Mouse (Mus musculus) forebrain, embryonic 15.5 days (tissue): ENCODE measurements around the gene Hcn3. TPM values are rescaled to one million over a fixed set of nuclear protein-coding genes. Genes with fewer than 3 reads are reported as not detected.
A peak's percentile ranks its signal among the peaks of the same experiment; 100 is the strongest.

Source experiments
- ATAC-seq: fragments of 200-750 bp; cut with Nextera tagmentation; replicated peaks from 2 replicates; pipeline ENCODE4 v1.8.0; 2017; ENCODE audit warnings: mild to moderate bottlenecking, moderate TSS enrichment, moderate library complexity
- H3K27ac ChIP-seq: fragments of 300-500 bp; sonication (generic); replicated peaks from 2 replicates; pipeline ENCODE4 v1.5.1; 2015; ENCODE audit warnings: mild to moderate bottlenecking, inconsistent platforms
- H3K27me3 ChIP-seq: fragments of 300-500 bp; sonication (generic); 2 replicates; pipeline ENCODE4 v1.6.1; 2015; ENCODE audit warnings: inconsistent platforms
- H3K36me3 ChIP-seq: fragments of 300-500 bp; sonication (generic); 2 replicates; pipeline ENCODE4 v1.6.1; 2015; ENCODE audit warnings: mild to moderate bottlenecking, inconsistent platforms
- H3K4me1 ChIP-seq: fragments of 300-500 bp; sonication (generic); 2 replicates; pipeline ENCODE4 v1.6.1; 2015; ENCODE audit warnings: inconsistent platforms
- H3K4me2 ChIP-seq: fragments of 300-500 bp; sonication (generic); replicated peaks from 2 replicates; pipeline ENCODE4 v1.6.1; 2015; ENCODE audit warnings: mild to moderate bottlenecking, inconsistent platforms
- H3K4me3 ChIP-seq: fragments of 300-500 bp; sonication (generic); 2 replicates; pipeline ENCODE4 v1.5.1; 2015; ENCODE audit warnings: mild to moderate bottlenecking, inconsistent platforms
- H3K9ac ChIP-seq: fragments of 300-500 bp; sonication (generic); replicated peaks from 2 replicates; pipeline ENCODE4 v1.6.1; 2015; ENCODE audit warnings: mild to moderate bottlenecking, inconsistent platforms
- H3K9me3 ChIP-seq: fragments of 300-500 bp; sonication (generic); 2 replicates; pipeline ENCODE4 v1.6.1; 2016; ENCODE audit warnings: inconsistent platforms
- WGBS: fragments of 180-500 bp; shearing (Covaris S2); methylation state at CpG from one replicate; pipeline ENCODE4 v1.1.7; 2015; ENCODE audit warnings: mixed read lengths; 5-methylcytosine and 5-hydroxymethylcytosine counted together
- polyA plus RNA-seq: library from polyadenylated mRNA; unstranded; fragments of >200 nt; fragmentation: Nextera tagmentation; extraction: Ambion mirVana; gene quantifications from 2 replicates; pipeline ENCODE4 v1.2.1, GENCODE M21; 2015

Hcn3 gene
- polyA plus RNA-seq, 1 experiment from 2014 or later: 34.3 TPM

- no peak for ATAC-seq
- 81% methylated on average over 7 of the region's 7 CpGs for WGBS
These were observed 26.9 kb downstream of the Hcn3 start for GRCm38 (mm10) chr3:89133063-89133450.

GRCm38 (mm10) chr3:89132285-89133062 lies 27.5 kb downstream of the Hcn3 start:
- Histone ChIP-seq H3K27me3 (no peaks in the 10 kb centered on the region), H3K9ac (peak overlapping the region; percentile 33), H3K36me3 (no peaks in the 10 kb centered on the region), H3K4me3 (peak overlapping the region; percentile 32), H3K27ac (no peak overlapping the region), H3K4me1 (peaks cover 6% of the 10 kb centered on the region; the same call in 1 of the 2 replicates), H3K9me3 (no peaks in the 10 kb centered on the region), H3K4me2 (peak overlapping the region; percentile 55)
- ATAC-seq: peak; percentile 60; the same call in 1 of the 2 replicates
- 18% methylated on average over 29 of the region's 30 CpGs for WGBS

More at GRCm38 (mm10) chr3:89133063-89133450, 26.9 kb downstream of the Hcn3 start:
- Histone ChIP-seq H3K9ac (no peak overlapping the region), H3K4me2 (no peak overlapping the region), H3K27ac (no peak overlapping the region), H3K36me3 (no peaks in the 10 kb centered on the region), H3K4me1 (peaks cover 6% of the 10 kb centered on the region; the same call in 1 of the 2 replicates), H3K4me3 (no peak overlapping the region), H3K27me3 (no peaks in the 10 kb centered on the region), H3K9me3 (no peaks in the 10 kb centered on the region)

- H3K27me3 ChIP-seq: no peaks in the 10 kb centered on the region
- peaks cover 6% of the 10 kb centered on the region; the same call in 1 of the 2 replicates for H3K4me1 ChIP-seq
- 24% methylated on average over 4 of the region's 4 CpGs for WGBS
- H3K9me3 ChIP-seq: no peaks in the 10 kb centered on the region
- no peak; the same call in 1 of the 2 replicates for ATAC-seq
- H3K9ac ChIP-seq: no peak overlapping the region
- H3K27ac ChIP-seq: no peak overlapping the region
- H3K4me2 ChIP-seq: peak overlapping the region; percentile 55
- no peaks in the 10 kb centered on the region for H3K36me3 ChIP-seq
- no peak overlapping the region for H3K4me3 ChIP-seq
These were observed 28.2 kb downstream of the Hcn3 start for GRCm38 (mm10) chr3:89131816-89132215.

- no peak for ATAC-seq
- H3K27me3 ChIP-seq: no peaks in the 10 kb centered on the region
- WGBS: 88% methylated on average over 3 of the region's 3 CpGs
- H3K27ac ChIP-seq: no peak overlapping the region
- peaks cover 6% of the 10 kb centered on the region; the same call in 1 of the 2 replicates for H3K4me1 ChIP-seq
- no peaks in the 10 kb centered on the region for H3K9me3 ChIP-seq
- H3K4me3 ChIP-seq: no peak overlapping the region
- H3K9ac ChIP-seq: no peak overlapping the region
- H3K4me2 ChIP-seq: no peak overlapping the region
- H3K36me3 ChIP-seq: no peaks in the 10 kb centered on the region
These were observed 30.1 kb downstream of the Hcn3 start for GRCm38 (mm10) chr3:89129908-89130307.

GRCm38 (mm10) chr3:89125981-89126380 lies 34.0 kb downstream of the Hcn3 start:
- 93% methylated on average over 3 of the region's 3 CpGs for WGBS
- no peak overlapping the region for H3K27ac ChIP-seq
- H3K9ac ChIP-seq: no peak overlapping the region
- no peak for ATAC-seq
- H3K4me1 ChIP-seq: no peaks in the 10 kb centered on the region
- H3K9me3 ChIP-seq: no peaks in the 10 kb centered on the region
- no peaks in the 10 kb centered on the region for H3K36me3 ChIP-seq
- no peaks in the 10 kb centered on the region for H3K27me3 ChIP-seq
- no peak overlapping the region for H3K4me2 ChIP-seq
- no peak overlapping the region for H3K4me3 ChIP-seq

DNA sequence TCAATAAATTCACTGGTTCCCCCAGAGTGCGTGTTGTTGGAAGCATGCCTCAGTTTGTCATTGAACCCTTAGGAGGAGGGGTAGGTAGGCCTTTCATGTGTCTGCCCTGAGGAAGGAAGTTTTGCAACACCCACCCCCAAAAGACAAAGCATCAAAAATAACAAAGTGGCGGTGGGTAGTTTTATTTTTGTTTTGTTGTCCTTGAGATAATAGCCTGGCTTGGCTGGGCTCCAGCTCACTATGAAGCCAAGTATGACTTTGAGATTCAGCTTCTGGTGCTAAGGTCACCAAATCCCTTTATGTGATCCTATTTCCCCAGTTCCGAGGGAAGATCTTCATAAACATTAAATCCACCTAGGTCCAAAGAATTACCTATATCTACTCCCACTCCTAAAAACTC lies 35.8 kb downstream of the Hcn3 start:
- Histone ChIP-seq H3K4me2 (no peak overlapping the region), H3K4me1 (no peaks in the 10 kb centered on the region), H3K27ac (no peak overlapping the region), H3K4me3 (no peak overlapping the region), H3K9me3 (no peaks in the 10 kb centered on the region), H3K9ac (no peak overlapping the region), H3K27me3 (no peaks in the 10 kb centered on the region), H3K36me3 (no peaks in the 10 kb centered on the region)
- no peak for ATAC-seq
- WGBS: 86% methylated on average over 3 of the region's 3 CpGs

DNA sequence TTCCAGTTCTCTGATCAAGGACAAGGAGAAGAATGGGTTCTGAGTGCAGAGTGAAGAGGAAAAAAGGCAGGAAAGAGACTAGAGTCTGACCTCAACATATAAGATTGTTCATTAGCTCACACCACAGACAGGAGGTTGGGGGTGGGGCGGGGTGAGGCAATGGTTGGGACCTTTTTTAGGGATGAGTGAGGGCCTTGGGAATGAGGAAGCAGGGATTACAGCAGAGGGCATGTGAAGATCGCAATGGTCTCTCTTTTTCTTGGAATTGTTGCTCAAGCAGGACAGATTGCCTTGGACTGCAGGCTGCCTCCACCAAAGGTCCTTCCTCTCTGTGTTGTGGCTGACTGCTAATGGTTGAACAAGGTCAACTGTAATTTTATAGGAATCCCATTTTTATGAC lies 36.7 kb downstream of the Hcn3 start:
- Histone ChIP-seq H3K27ac (no peak overlapping the region), H3K4me2 (no peak overlapping the region), H3K4me3 (no peak overlapping the region), H3K9ac (no peak overlapping the region), H3K4me1 (no peaks in the 10 kb centered on the region), H3K9me3 (no peaks in the 10 kb centered on the region), H3K36me3 (no peaks in the 10 kb centered on the region), H3K27me3 (no peaks in the 10 kb centered on the region)
- 89% methylated on average over 2 of the region's 2 CpGs for WGBS
- ATAC-seq: no peak

DNA sequence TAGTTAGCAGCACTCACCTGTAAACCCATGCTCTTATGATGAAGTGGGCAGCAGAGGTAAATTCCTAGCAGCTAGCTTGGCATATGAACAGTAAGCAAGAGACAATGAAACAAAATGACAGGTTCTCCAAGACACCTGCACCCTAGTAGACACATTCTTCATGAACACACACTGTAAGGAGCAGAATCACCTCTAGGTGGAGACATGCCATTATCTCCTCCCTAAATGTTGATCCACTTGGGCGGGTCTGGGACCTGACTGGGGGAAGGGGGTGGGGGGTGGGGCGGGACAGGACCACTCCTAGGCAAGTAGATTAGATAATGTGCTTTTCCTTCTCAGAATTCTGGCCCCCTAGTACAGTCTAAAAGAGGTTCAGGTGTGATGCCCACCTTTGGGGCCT lies 44.5 kb downstream of the Hcn3 start:
- Histone ChIP-seq H3K36me3 (no peaks in the 10 kb centered on the region), H3K4me1 (no peaks in the 10 kb centered on the region), H3K4me2 (no peak overlapping the region), H3K4me3 (no peak overlapping the region), H3K9me3 (no peaks in the 10 kb centered on the region), H3K9ac (no peak overlapping the region), H3K27me3 (no peaks in the 10 kb centered on the region), H3K27ac (no peak overlapping the region)
- no peak for ATAC-seq
- 8% methylated on average over 2 of the region's 2 CpGs for WGBS

GRCm38 (mm10) chr3:89113058-89113457 lies 46.9 kb downstream of the Hcn3 start:
- no peak for ATAC-seq
- no peaks in the 10 kb centered on the region for H3K27me3 ChIP-seq
- H3K4me3 ChIP-seq: no peak overlapping the region
- WGBS: 88% methylated on average over 4 of the region's 4 CpGs
- H3K4me1 ChIP-seq: no peaks in the 10 kb centered on the region
- H3K9ac ChIP-seq: no peak overlapping the region
- no peaks in the 10 kb centered on the region for H3K9me3 ChIP-seq
- no peaks in the 10 kb centered on the region for H3K36me3 ChIP-seq
- no peak overlapping the region for H3K4me2 ChIP-seq
- no peak overlapping the region for H3K27ac ChIP-seq

DNA sequence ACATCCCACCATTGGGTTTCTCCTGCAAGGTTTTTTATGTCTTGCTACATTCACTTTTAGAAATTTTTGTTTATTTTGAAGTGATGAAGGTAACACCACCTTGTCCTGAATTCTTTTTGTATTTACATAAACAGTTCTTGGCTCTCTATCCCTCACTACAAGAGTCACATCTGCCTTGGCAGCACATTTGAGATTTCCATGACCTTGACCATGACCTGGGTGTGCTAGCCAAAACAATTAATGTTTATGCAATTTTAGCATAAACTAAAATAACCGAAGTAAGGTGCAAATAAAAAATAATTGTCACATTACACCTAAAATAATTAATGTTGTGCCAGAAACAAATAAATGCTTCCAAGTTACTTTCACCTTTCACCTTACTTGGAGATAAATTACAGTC lies 51.9 kb downstream of the Hcn3 start:
- WGBS: 77% methylated on average over 1 of the region's 1 CpGs
- Histone ChIP-seq H3K27me3 (no peaks in the 10 kb centered on the region), H3K9ac (no peak overlapping the region), H3K36me3 (no peaks in the 10 kb centered on the region), H3K4me2 (no peak overlapping the region), H3K27ac (no peak overlapping the region), H3K4me3 (no peak overlapping the region), H3K4me1 (no peaks in the 10 kb centered on the region), H3K9me3 (no peaks in the 10 kb centered on the region)
- no peak for ATAC-seq

DNA sequence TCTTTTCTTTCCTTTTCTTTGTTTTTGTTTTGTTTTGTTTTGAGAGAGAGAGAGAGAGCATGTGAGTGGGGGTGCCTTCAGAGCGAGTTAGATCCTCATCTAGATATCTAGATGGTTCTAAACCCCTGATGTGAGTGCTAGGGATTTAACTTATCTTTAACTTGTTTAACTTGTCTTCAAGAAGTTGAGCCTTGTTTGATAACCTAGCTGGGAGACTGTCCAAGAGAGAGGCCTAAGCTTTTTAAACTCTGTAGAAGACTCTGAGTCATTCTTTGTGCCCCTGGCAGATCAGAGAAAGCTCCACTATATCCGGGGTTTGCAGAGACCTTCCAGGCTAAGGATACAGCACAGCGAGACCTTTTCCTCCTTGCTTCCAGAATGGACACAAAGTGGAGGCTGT lies 52.5 kb downstream of the Hcn3 start:
- Histone ChIP-seq H3K9me3 (no peaks in the 10 kb centered on the region), H3K36me3 (no peaks in the 10 kb centered on the region), H3K27me3 (no peaks in the 10 kb centered on the region), H3K27ac (no peak overlapping the region), H3K9ac (no peak overlapping the region), H3K4me2 (no peak overlapping the region), H3K4me3 (no peak overlapping the region), H3K4me1 (peaks cover under 1% of the 10 kb centered on the region; the same call in 1 of the 2 replicates)
- ATAC-seq: no peak
- whole genome bisulfite sequencing: 62% methylated on average over 3 of the region's 3 CpGs

- Histone ChIP-seq H3K9me3 (no peaks in the 10 kb centered on the region), H3K27ac (no peak overlapping the region), H3K9ac (no peak overlapping the region), H3K4me2 (no peak overlapping the region), H3K27me3 (no peaks in the 10 kb centered on the region), H3K4me1 (peaks cover 5% of the 10 kb centered on the region), H3K4me3 (no peak overlapping the region), H3K36me3 (no peaks in the 10 kb centered on the region)
- ATAC-seq: no peak
These were observed 53.1 kb downstream of the Hcn3 start for GRCm38 (mm10) chr3:89106881-89107280.

DNA sequence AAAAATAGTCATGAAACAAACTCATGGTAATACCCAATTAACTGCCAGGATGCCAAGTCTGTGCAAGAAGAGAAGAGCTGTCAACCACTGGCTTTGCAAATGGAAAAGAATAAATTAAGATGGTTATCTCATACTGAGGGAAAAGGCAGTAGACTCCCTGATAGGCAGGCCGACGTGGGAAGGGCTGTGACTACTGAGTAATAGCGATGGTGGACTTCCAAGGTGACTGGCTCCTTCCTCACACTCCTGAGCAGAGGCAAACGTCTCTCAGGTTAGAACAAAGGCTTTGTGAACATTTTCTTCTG lies 56.8 kb downstream of the Hcn3 start:
- no peak for ATAC-seq
- no peaks in the 10 kb centered on the region for H3K9me3 ChIP-seq
- no peaks in the 10 kb centered on the region for H3K27me3 ChIP-seq
- no peak overlapping the region for H3K9ac ChIP-seq
- WGBS: 78% methylated on average over 4 of the region's 4 CpGs
- H3K4me1 ChIP-seq: peaks cover 30% of the 10 kb centered on the region
- peaks cover 11% of the 10 kb centered on the region for H3K36me3 ChIP-seq
- no peak overlapping the region for H3K4me3 ChIP-seq
- no peak overlapping the region for H3K4me2 ChIP-seq
- H3K27ac ChIP-seq: no peak overlapping the region
